In genomic region chr2:166774275-166774674, GRCm38 (mm10) we compare ENCODE assay signal across 23 mouse cellular contexts.
"Had no signal": no experiment of that assay in that cellular context is flagged by ENCODE, and none has a peak within 500 bp of the region (broad histone marks: within the 10 kb centered on the region; RNA-seq: fewer than 3 reads in every experiment).

No protein-coding gene starts in this region.

- H3K4me3 ChIP-seq: heart, embryonic 10.5 days; heart, embryonic 12.5 days; hindbrain, embryonic 10.5 days; hindbrain, embryonic 12.5 days; hindbrain, embryonic 15.5 days; intestine, embryonic 15.5 days; layer of hippocampus, adult 2 months; left cerebral cortex, adult 2 months; limb, embryonic 13.5 days; limb, embryonic 15.5 days had no signal

- ATAC-seq: forebrain, embryonic 16.5 days; inflammation-experienced regulatory T-cells, adult 6 months; intestine, embryonic 15.5 days; intestine, postnatal 0 days had no signal

- H3K4me1 ChIP-seq: heart, embryonic 10.5 days; heart, embryonic 12.5 days; hindbrain, embryonic 12.5 days; hindbrain, embryonic 15.5 days; intestine, embryonic 15.5 days; limb, embryonic 13.5 days; limb, embryonic 15.5 days had no signal

- H3K27me3 ChIP-seq: heart, embryonic 12.5 days; hindbrain, embryonic 12.5 days; hindbrain, embryonic 15.5 days; intestine, embryonic 15.5 days; limb, embryonic 13.5 days; limb, embryonic 15.5 days had no signal

- H3K4me2 ChIP-seq: heart, embryonic 12.5 days; hindbrain, embryonic 12.5 days; hindbrain, embryonic 15.5 days; intestine, embryonic 15.5 days; limb, embryonic 13.5 days; limb, embryonic 15.5 days had no signal

- DNase-seq: gastrocnemius, postnatal 14 days; gastrocnemius, postnatal 36 days; heart, postnatal 10 days; heart, postnatal 4 days; kidney, adult 18-20 months; kidney, adult 8-10 months; kidney, postnatal 10 days; kidney, postnatal 25 days; kidney, postnatal 4 days; left cerebral cortex, postnatal 4 days had no signal

- H3K9me3 ChIP-seq: heart, embryonic 10.5 days; heart, embryonic 12.5 days; hindbrain, embryonic 10.5 days; hindbrain, embryonic 12.5 days; hindbrain, embryonic 15.5 days; intestine, embryonic 15.5 days; limb, embryonic 13.5 days; limb, embryonic 15.5 days had no signal

- H3K36me3 ChIP-seq: heart, embryonic 10.5 days; heart, embryonic 12.5 days; hindbrain, embryonic 10.5 days; hindbrain, embryonic 12.5 days; hindbrain, embryonic 15.5 days; intestine, embryonic 15.5 days; limb, embryonic 13.5 days; limb, embryonic 15.5 days had no signal

- H3K9ac ChIP-seq: heart, embryonic 12.5 days; hindbrain, embryonic 12.5 days; hindbrain, embryonic 15.5 days; intestine, embryonic 15.5 days; limb, embryonic 13.5 days; limb, embryonic 15.5 days had no signal

- H3K27ac ChIP-seq: heart, embryonic 10.5 days; hindbrain, embryonic 10.5 days; hindbrain, embryonic 12.5 days; hindbrain, embryonic 15.5 days; intestine, embryonic 15.5 days; layer of hippocampus, adult 2 months; left cerebral cortex, adult 2 months; limb, embryonic 13.5 days; limb, embryonic 15.5 days had no signal
